Mouse (Mus musculus): ENCODE data around the gene Ppp2r2c. TPM values are rescaled to one million over a fixed set of nuclear protein-coding genes. Genes with fewer than 3 reads are reported as not detected.

The Ppp2r2c gene
- polyA plus RNA-seq (2016; fragmentation: Nextera tagmentation; extraction: Ambion mirVana), result 0.03 TPM in 1 of 2 replicates, not detected in the other

DNA sequence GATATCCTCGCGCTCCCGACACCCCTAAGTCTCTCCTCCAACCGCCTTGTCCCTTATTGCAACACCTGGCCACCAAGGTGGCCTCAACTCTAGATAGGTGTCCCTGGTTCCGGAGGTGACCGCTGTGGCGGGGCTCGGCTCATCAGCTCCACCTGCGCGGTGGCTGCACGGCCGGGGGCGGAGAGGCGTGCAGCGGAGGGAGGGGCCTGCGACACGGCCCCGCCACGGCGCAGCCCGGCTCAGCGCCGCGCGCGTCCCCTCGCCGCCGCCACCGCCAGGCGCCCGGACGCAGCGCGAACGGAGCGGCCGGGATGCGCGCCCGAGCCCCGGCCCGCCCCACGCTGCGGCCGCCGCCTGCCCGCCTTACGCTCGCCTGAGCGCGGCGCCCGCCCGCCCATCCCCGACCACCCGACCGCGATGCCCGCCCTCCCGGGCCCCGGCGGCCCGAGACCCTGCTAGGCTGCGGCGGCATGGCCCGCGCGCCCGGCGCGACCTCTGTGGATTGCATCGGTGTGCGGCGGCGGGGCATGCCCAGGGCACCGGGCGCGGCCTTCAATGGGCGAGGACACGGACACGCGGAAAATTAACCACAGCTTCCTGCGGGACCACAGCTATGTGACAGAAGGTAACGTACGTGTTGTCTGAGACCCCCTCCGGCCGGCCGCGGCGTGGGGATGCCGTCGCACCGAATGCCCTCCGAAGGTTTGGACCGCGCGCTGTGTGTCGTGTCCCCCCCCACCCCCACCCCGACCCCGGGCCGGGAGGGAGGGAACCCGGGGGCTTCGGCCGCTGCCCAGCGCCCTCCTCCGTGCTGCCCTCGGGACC lies at the start of gene Ppp2r2c:
TSS of gene Ppp2r2c (plus strand) at position 248 of the 825 bp plus-strand sequence.
- H3K4me3 ChIP-seq, result peak within 1 kb of the TSS; percentile 62
- WGBS, result 6% methylated on average over 107 of the region's 108 CpGs
- H3K9me3 ChIP-seq, result 0 out of 2 replicates have a peak, but pooled peaks cover 4% of the 10 kb centered on the region
- H3K27ac ChIP-seq, result no peak within 1 kb of the TSS
- no peak for DNase-seq (ENCODE audit: low spot score)
- peaks cover 100% of the 10 kb centered on the region for H3K27me3 ChIP-seq (ENCODE audit: insufficient read depth, poor library complexity, severe bottlenecking)
- H3K4me1 ChIP-seq, result peaks cover 22% of the 10 kb centered on the region
- H3K36me3 ChIP-seq, result no peaks in the 10 kb centered on the region

DNA sequence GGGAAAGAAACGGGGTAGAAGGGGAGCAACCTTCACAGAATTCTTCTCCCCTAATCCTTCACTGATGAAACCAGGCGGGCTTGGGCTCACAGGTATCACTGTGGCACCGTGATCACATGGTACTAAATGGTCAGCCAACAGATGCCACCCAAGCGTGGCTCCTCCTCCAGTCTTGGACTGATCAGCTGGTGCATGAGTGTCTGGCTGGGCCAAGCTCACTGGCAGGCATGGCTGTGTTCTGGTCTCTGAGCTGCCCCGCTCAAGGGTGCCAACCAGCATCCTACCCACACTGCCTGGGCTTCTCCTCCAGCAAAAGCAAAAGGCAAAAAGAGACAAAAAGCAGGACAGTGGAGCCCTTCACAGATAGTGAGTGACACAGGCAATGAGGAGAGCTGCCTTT lies 48.6 kb upstream of the Ppp2r2c start:
- WGBS, result 82% methylated on average over 5 of the region's 5 CpGs
- no peak overlapping the region for H3K4me3 ChIP-seq
- DNase-seq (ENCODE audit: low spot score), result no peak
- peaks cover 60% of the 10 kb centered on the region for H3K36me3 ChIP-seq
- no peaks in the 10 kb centered on the region for H3K27me3 ChIP-seq (ENCODE audit: insufficient read depth, poor library complexity, severe bottlenecking)
- no peaks in the 10 kb centered on the region for H3K4me1 ChIP-seq
- no peaks in the 10 kb centered on the region for H3K9me3 ChIP-seq
- no peak overlapping the region for H3K27ac ChIP-seq

DNA sequence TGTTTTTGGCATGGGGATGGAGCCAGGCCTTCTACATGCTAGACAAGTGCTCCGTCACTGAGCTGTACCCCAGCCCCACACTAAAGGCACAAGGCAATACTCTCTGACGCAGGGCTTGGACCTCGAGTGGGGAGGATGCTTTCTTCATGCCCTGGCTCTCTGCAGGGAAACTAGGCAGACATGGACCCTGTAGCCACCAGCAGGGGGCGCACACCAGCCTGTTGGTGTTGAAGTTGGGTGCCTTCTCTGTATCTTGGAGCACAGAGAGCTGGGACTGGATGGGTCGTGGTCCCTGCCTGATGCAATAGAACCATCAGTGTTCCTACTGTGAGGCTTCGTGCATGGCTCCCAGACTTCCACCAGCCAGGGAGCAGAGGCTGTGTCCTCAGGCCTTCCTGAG lies 48.2 kb upstream of the Ppp2r2c start:
- peaks cover 63% of the 10 kb centered on the region for H3K36me3 ChIP-seq

DNA sequence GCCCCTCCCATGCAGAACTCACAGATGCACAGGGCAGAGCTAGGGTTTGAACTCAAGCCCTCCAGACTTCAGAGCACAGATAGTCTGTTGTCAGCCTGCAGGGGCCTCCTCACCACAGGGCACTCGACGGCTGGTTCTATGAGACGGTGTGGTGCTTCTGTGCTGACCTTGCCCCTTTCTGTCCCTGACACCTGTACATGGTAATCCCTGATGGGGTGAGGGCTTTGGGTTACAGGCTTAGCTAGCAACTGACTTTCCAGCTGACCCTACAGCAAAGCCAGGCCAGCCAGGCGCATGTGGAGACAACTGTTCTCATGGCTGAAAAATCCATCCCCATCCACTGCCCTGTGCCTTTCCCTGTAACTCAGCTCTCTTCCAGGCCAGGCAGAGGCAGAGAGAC lies 45.4 kb upstream of the Ppp2r2c start:
- WGBS, result 85% methylated on average over 4 of the region's 4 CpGs
- H3K36me3 ChIP-seq, result peaks cover 79% of the 10 kb centered on the region

More for the DNA sequence above, 48.2 kb upstream of the Ppp2r2c start:
- H3K27ac ChIP-seq, result no peak overlapping the region
- H3K27me3 ChIP-seq (ENCODE audit: insufficient read depth, poor library complexity, severe bottlenecking), result no peaks in the 10 kb centered on the region
- no peaks in the 10 kb centered on the region for H3K4me1 ChIP-seq
- no peak overlapping the region for H3K4me3 ChIP-seq
- H3K9me3 ChIP-seq, result no peaks in the 10 kb centered on the region
- WGBS, result 45% methylated on average over 6 of the region's 6 CpGs
- no peak for DNase-seq (ENCODE audit: low spot score)

DNA sequence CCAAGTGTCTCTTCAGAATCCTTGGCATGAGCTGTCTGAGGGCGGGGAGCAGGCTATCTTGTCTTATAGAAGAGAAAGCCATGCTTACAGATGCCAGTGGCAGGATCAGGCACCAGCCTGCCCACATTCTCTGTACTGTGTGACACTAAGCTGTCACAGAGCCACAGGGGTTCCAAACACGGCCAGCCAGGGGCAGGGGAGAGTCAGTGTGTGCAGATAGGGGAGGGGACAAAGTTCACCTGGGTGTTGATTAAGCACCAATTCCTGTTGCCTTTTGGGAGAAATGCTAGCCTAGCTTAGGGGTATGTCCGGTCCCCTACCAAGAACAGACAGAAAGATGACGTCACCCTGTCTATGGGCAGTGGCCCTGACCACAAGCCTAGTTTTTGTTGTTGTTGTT lies 39.2 kb upstream of the Ppp2r2c start:
- DNase-seq (ENCODE audit: low spot score), result no peak

More for the DNA sequence above, 45.4 kb upstream of the Ppp2r2c start:
- no peaks in the 10 kb centered on the region for H3K9me3 ChIP-seq
- H3K27ac ChIP-seq, result no peak overlapping the region
- H3K4me1 ChIP-seq, result no peaks in the 10 kb centered on the region
- H3K4me3 ChIP-seq, result no peak overlapping the region
- no peak for DNase-seq (ENCODE audit: low spot score)
- H3K27me3 ChIP-seq (ENCODE audit: insufficient read depth, poor library complexity, severe bottlenecking), result no peaks in the 10 kb centered on the region

DNA sequence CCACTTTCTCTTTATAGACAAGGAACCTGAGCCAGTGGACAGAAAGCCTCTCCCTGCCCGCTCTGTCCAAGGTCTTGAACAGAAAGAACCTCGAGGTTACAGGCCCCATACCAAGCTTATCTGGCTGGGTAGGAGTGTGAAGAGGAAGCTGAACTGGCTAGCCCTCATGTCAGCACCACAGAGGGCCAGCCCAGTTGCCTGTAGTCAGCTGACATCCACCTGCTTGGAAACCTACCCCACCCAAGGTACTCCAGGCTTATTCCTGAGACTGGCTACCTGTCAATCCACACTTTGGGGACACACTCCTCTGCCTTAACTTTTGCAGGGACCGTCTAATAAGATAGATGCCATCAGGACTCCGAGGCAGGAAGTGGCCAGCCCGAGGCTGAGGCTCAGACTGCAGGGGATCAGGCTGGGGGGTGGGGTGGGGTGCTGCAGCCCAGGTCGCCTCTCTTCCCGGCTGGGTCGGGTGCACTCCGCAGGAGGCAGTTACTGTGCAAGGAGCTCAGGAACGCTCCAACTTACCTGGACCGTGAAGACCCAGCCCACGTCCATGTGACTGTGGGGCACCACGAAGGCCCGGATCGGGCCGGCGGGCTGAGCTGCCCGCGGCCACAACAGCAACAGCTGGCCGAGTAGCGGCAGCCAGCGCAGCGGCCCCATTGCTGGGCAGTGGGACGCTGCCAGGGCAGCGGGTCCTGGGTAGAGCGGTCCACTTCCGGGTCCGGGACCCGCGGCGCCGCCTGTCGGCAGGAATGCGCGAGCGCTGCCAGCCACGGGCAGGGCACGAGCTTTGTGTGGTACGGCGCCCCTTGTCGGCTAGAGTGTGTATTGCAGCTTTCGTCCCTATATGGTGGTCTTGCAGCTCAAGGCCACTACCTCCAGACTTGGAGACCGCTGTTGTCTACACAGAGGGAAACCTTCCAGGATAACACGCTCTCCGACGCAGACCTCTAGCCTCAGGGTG lies 38.1 kb upstream of the Ppp2r2c start, which contains the start of gene Man2b2:
TSS of gene Man2b2 (minus strand) at position 741 of the 967 bp plus-strand sequence.
- H3K27me3 ChIP-seq (ENCODE audit: insufficient read depth, poor library complexity, severe bottlenecking), result peaks cover 4% of the 10 kb centered on the region; the same call in 1 of the 2 replicates
- WGBS, result 1% methylated on average over 46 of the region's 46 CpGs
- peaks cover 16% of the 10 kb centered on the region for H3K4me1 ChIP-seq
- peaks cover 28% of the 10 kb centered on the region for H3K36me3 ChIP-seq
- H3K27ac ChIP-seq, result peak within 1 kb of the TSS; percentile 81
- peak within 1 kb of the TSS; percentile 76 for H3K4me3 ChIP-seq
- H3K9me3 ChIP-seq, result no peaks in the 10 kb centered on the region
- DNase-seq (ENCODE audit: low spot score), result peak; percentile 94

More for the DNA sequence above, 39.2 kb upstream of the Ppp2r2c start:
- peaks cover 36% of the 10 kb centered on the region for H3K36me3 ChIP-seq
- peaks cover 16% of the 10 kb centered on the region for H3K4me1 ChIP-seq
- no peak overlapping the region; the same call in 1 of the 2 replicates for H3K4me3 ChIP-seq
- WGBS, result 75% methylated on average over 4 of the region's 4 CpGs
- no peaks in the 10 kb centered on the region for H3K9me3 ChIP-seq
- peaks cover 4% of the 10 kb centered on the region; the same call in 1 of the 2 replicates for H3K27me3 ChIP-seq (ENCODE audit: insufficient read depth, poor library complexity, severe bottlenecking)
- H3K27ac ChIP-seq, result no peak overlapping the region

DNA sequence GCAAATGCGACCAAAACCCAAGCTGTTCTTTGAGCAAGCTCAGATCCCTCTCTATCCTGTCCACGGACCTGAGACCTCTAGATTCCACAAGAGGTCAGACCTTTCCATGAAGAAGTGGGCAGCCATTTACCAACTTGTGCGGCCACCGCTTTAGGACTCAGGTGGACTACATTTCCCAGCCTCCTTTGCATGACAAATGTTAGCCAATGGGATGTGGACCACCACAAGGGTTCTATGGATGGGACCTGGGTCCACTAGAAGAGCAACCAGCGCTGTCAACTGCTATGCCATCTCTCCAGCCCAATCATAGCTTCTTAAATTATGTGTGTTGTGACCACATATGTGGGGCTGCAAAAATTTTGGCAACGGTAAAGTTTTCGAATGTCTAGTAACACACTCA lies 37.0 kb upstream of the Ppp2r2c start:
- Histone ChIP-seq H3K36me3 (peaks cover 18% of the 10 kb centered on the region), H3K27me3 (ENCODE audit: insufficient read depth, poor library complexity, severe bottlenecking) (peaks cover 4% of the 10 kb centered on the region; the same call in 1 of the 2 replicates), H3K4me3 (no peak overlapping the region), H3K4me1 (peaks cover 16% of the 10 kb centered on the region), H3K9me3 (no peaks in the 10 kb centered on the region), H3K27ac (no peak overlapping the region)
- no peak for DNase-seq (ENCODE audit: low spot score)
- 57% methylated on average over 7 of the region's 7 CpGs for WGBS

DNA sequence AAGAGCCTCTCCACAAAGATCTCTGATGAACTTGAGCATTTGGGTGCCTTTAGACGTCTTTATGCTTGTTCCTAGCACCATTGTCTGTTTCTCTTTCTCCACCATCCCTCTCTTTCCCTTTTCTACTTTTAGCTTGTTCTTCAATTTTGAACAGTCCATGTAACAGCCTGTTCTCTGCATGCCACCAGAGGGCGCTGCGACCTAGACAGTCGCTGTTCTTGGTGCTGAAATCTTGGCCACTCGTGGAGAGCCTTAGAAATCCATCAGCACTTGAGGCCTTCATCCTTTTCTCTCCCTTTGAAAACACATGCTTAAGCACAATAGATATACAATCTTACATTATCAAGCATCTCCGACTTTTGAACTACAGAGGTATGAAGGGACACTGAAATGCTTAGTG lies 32.4 kb upstream of the Ppp2r2c start:
- no peak for DNase-seq (ENCODE audit: low spot score)
- Histone ChIP-seq H3K4me1 (0 out of 2 replicates have a peak, but pooled peaks cover 1% of the 10 kb centered on the region), H3K36me3 (no peaks in the 10 kb centered on the region), H3K9me3 (no peaks in the 10 kb centered on the region), H3K4me3 (no peak overlapping the region), H3K27ac (no peak overlapping the region), H3K27me3 (ENCODE audit: insufficient read depth, poor library complexity, severe bottlenecking) (peaks cover 4% of the 10 kb centered on the region; the same call in 1 of the 2 replicates)
- 2% methylated on average over 6 of the region's 6 CpGs for WGBS

DNA sequence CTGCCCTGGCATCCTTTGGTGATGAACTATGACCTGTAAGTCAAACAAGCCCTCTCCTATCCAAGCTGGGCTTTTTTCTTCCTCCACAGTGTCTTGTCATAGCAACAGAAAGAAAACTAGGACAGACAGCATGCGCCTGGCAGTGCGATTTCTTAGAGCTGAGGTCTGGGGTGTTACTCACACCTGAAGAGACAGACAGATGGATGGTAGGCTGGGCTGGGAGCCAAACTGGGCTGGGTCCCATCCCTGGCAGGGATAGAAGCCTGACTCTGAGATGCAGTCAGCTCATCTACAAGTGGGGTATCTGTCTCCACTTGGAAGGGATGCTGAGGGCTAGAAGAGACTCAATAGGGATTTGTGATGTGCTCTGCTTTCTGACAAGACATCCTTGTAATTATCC lies 29.3 kb upstream of the Ppp2r2c start:
- Histone ChIP-seq H3K27me3 (ENCODE audit: insufficient read depth, poor library complexity, severe bottlenecking) (no peaks in the 10 kb centered on the region), H3K9me3 (no peaks in the 10 kb centered on the region), H3K4me3 (no peak overlapping the region), H3K36me3 (no peaks in the 10 kb centered on the region), H3K4me1 (no peaks in the 10 kb centered on the region), H3K27ac (no peak overlapping the region)
- 90% methylated on average over 2 of the region's 2 CpGs for WGBS
- no peak for DNase-seq (ENCODE audit: low spot score)

DNA sequence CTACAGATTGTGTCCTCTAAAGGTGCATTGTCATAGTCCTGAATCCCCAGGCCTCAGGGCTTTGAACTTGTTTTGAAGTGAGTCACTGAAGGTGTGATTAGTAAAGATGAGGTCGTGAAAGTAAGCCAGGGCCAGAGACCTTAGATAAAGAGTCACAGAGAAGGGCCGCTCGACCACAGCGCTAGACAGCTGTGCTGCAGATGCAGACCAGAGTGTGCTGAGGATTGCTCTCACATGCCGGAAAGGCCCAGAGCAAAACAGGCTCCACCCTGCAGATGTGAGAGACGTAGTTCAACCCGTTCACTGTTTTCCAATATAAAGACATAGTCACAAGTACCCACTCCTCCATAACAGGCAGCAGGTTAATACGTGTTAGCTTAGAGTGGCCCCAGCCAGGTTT lies 28.7 kb upstream of the Ppp2r2c start:
- no peaks in the 10 kb centered on the region for H3K36me3 ChIP-seq
- no peaks in the 10 kb centered on the region for H3K27me3 ChIP-seq (ENCODE audit: insufficient read depth, poor library complexity, severe bottlenecking)
- no peak overlapping the region for H3K4me3 ChIP-seq
- H3K27ac ChIP-seq, result no peak overlapping the region
- DNase-seq (ENCODE audit: low spot score), result no peak
- H3K9me3 ChIP-seq, result no peaks in the 10 kb centered on the region
- H3K4me1 ChIP-seq, result no peaks in the 10 kb centered on the region
- 48% methylated on average over 8 of the region's 8 CpGs for WGBS

DNA sequence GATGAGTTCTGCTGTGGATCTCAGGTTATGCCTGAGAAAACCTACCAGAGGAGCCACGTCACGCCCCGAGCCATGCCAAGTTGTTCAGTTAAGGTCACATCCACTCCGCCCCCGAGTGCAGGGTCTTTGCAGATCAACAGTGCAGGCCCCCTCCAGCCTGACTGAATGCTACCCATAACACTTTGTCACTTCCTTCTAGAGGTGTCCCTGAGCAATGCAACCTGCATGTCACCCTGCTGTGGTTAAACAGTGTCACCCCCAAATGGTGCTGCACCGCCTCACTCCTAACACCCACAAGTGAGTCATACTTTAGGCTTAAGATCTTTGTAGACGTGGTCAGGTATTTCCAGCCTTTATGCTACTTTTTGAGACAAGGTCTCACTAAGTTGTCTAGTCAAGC lies 28.2 kb upstream of the Ppp2r2c start:
- H3K36me3 ChIP-seq, result no peaks in the 10 kb centered on the region
- no peak overlapping the region for H3K4me3 ChIP-seq
- DNase-seq (ENCODE audit: low spot score), result no peak
- H3K27ac ChIP-seq, result no peak overlapping the region
- no peaks in the 10 kb centered on the region for H3K27me3 ChIP-seq (ENCODE audit: insufficient read depth, poor library complexity, severe bottlenecking)
- no peaks in the 10 kb centered on the region for H3K9me3 ChIP-seq
- no peaks in the 10 kb centered on the region for H3K4me1 ChIP-seq
- 77% methylated on average over 7 of the region's 7 CpGs for WGBS

DNA sequence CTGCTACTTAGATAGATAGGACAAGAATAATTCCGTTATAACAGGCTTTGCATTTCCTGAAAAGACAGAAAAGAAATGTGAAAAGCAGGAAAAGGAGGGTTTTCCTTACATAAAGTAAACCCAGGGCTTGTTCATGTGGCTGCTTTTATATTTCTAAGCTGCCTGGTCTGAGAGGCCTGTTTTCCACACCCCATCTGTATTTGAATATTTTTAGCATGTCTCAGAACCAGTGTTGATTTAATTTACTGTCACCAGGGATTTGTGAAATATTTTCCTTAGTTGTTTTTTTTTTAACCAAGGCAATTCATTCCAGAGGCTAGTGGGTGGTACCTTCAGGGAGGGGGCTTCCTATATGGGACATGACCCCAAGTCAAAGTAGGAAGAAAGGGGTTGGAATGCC lies 26.6 kb upstream of the Ppp2r2c start:
- 69% methylated on average over 1 of the region's 1 CpGs for WGBS
- Histone ChIP-seq H3K4me1 (no peaks in the 10 kb centered on the region), H3K9me3 (no peaks in the 10 kb centered on the region), H3K36me3 (no peaks in the 10 kb centered on the region), H3K4me3 (no peak overlapping the region), H3K27ac (no peak overlapping the region), H3K27me3 (ENCODE audit: insufficient read depth, poor library complexity, severe bottlenecking) (no peaks in the 10 kb centered on the region)
- DNase-seq (ENCODE audit: low spot score), result no peak
